Mouse (Mus musculus): ENCODE measurements around the gene Slc24a3.

The Slc24a3 gene

GRCm38 (mm10) chr2:145336406-145336805 is 168.9 kb downstream of the Slc24a3 start:
- in situ Hi-C loops (cut with MboI; ENCODE audit: unreplicated experiment in 2 of 2) = no loop called here

GRCm38 (mm10) chr2:145340816-145341215 is 173.3 kb downstream of the Slc24a3 start:
- in situ Hi-C loops (cut with MboI; ENCODE audit: unreplicated experiment in 2 of 2) = no loop called here

GRCm38 (mm10) chr2:145342956-145343355 is 175.4 kb downstream of the Slc24a3 start:
- in situ Hi-C loops (cut with MboI; ENCODE audit: unreplicated experiment in 2 of 2) = no loop called here

GRCm38 (mm10) chr2:145344521-145344920 is 177.0 kb downstream of the Slc24a3 start:
- in situ Hi-C loops (cut with MboI; ENCODE audit: unreplicated experiment in 2 of 2) = no loop called here

- in situ Hi-C loops (cut with MboI; ENCODE audit: unreplicated experiment in 2 of 2) = no loop called here
These were observed 186.2 kb downstream of the Slc24a3 start for GRCm38 (mm10) chr2:145353801-145354200.

- in situ Hi-C loops (cut with MboI; ENCODE audit: unreplicated experiment in 2 of 2) = no loop called here
These were observed 190.8 kb downstream of the Slc24a3 start for GRCm38 (mm10) chr2:145358236-145358942.

- in situ Hi-C loops (cut with MboI; ENCODE audit: unreplicated experiment in 2 of 2) = no loop called here
These were observed 196.1 kb downstream of the Slc24a3 start for GRCm38 (mm10) chr2:145363604-145364003.

GRCm38 (mm10) chr2:145368701-145369100 is 201.1 kb downstream of the Slc24a3 start:
- in situ Hi-C loops (cut with MboI; ENCODE audit: unreplicated experiment in 2 of 2) = no loop called here

- in situ Hi-C loops (cut with MboI; ENCODE audit: unreplicated experiment in 2 of 2) = no loop called here
These were observed 203.2 kb downstream of the Slc24a3 start for GRCm38 (mm10) chr2:145370795-145371194.

- in situ Hi-C loops (cut with MboI; ENCODE audit: unreplicated experiment in 2 of 2) = no loop called here
These were observed 206.2 kb downstream of the Slc24a3 start for GRCm38 (mm10) chr2:145373803-145374202.

GRCm38 (mm10) chr2:145382908-145383770 is 215.6 kb downstream of the Slc24a3 start:
- in situ Hi-C loops (cut with MboI; ENCODE audit: unreplicated experiment in 2 of 2) = no loop called here

- in situ Hi-C loops (cut with MboI; ENCODE audit: unreplicated experiment in 2 of 2) = no loop called here
These were observed 216.7 kb downstream of the Slc24a3 start for GRCm38 (mm10) chr2:145384221-145384620.

- in situ Hi-C loops (cut with MboI; ENCODE audit: unreplicated experiment in 2 of 2) = no loop called here
These were observed 217.7 kb downstream of the Slc24a3 start for GRCm38 (mm10) chr2:145385220-145385619.

- in situ Hi-C loops (cut with MboI; ENCODE audit: unreplicated experiment in 2 of 2) = no loop called here
These were observed 218.2 kb downstream of the Slc24a3 start for GRCm38 (mm10) chr2:145385773-145386172.

- in situ Hi-C loops (cut with MboI; ENCODE audit: unreplicated experiment in 2 of 2) = no loop called here
These were observed 228.2 kb downstream of the Slc24a3 start for GRCm38 (mm10) chr2:145395804-145396203.

- in situ Hi-C loops (cut with MboI; ENCODE audit: unreplicated experiment in 2 of 2) = no loop called here
These were observed 229.0 kb downstream of the Slc24a3 start for GRCm38 (mm10) chr2:145396579-145396978.

GRCm38 (mm10) chr2:145397456-145398206 is 230.1 kb downstream of the Slc24a3 start:
- in situ Hi-C loops (cut with MboI; ENCODE audit: unreplicated experiment in 2 of 2) = no loop called here

- in situ Hi-C loops (cut with MboI; ENCODE audit: unreplicated experiment in 2 of 2) = no loop called here
These were observed 233.8 kb downstream of the Slc24a3 start for GRCm38 (mm10) chr2:145401240-145401805.

GRCm38 (mm10) chr2:145401996-145402395 is 234.4 kb downstream of the Slc24a3 start:
- in situ Hi-C loops (cut with MboI; ENCODE audit: unreplicated experiment in 2 of 2) = no loop called here

GRCm38 (mm10) chr2:145404818-145405531 is 237.4 kb downstream of the Slc24a3 start:
- in situ Hi-C loops (cut with MboI; ENCODE audit: unreplicated experiment in 2 of 2) = no loop called here
